Mouse (Mus musculus): ENCODE results near the gene Pakap.

The Pakap gene

DNA sequence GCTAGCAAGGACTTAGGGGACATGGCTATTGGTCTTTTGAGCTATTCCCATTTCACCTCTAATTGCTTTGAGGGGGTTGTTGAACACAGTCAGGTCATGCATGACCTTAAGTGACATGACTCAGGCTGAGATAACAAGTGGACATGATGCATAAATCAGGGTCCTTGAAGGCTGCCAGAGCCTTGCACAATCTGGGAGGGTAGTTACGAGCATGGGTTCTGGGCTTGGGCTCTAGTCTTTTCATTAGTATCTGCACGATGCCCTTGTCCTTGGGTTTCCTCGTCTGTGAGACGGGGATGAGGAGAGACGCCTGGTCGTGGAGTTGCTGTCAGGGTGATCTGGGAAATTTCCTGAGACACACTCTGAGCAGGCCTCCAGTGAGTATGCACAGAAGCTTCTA lies 6.7 kb downstream of the Pakap start:
- 77% methylated on average over 6 of the region's 6 CpGs for WGBS

DNA sequence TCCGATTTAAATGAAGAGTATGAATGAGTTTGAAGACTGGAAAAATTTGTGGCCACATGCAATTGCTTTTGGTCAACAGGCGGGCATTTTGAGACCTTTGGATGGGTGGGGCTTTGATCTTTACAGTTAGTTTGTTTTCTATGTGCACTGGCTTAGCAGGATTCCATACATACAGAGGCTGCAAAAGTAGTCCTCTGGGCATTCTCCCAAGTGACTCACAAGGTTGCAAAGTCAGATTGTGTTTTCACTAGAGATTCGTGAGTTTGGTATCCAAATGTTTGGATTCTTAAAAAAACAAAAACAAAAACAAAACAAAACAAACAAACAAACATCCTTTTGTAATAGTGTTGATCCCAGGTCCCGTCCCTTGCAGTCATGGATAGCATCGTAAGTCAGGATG lies 7.7 kb downstream of the Pakap start:
- WGBS, result 72% methylated on average over 5 of the region's 5 CpGs

DNA sequence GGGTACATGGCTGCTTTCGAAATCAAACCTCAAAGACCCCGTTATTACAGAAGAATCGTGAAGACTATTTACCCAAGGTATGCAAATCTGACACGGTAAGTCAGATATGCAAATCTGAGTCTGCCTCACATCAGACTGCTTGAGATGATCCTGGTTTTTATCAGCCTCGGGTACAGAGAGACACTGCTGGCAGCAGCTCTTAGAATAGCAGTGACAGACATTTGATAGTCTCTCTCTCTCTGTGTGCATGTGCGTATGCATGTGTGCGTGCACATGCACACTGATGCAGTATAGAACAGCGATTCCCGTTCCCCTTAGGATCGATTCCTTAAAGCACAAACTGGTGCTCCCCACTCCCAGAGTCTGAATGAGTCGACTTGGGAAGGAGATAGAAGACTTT lies 8.1 kb downstream of the Pakap start:
- WGBS, result 71% methylated on average over 11 of the region's 11 CpGs

DNA sequence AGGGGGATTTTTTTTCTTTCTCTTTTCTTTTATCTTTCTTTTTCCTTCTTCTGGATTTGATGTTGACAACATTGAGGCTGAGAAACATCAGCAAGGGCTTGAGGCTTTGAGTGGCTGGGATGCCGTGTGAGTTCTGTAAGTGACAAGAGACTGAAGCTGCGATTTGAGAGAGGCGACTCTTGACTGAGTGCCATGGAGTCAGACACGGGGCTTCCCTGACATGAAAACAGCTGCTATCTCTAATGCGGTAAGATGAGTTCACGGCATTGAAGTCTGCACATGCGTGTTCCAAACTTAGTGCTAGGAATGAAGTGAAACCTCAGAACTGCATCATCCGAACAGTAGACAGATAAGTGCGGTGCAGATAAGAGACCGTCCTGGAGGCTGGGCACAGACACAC lies 11.7 kb downstream of the Pakap start:
- 78% methylated on average over 10 of the region's 10 CpGs for WGBS

DNA sequence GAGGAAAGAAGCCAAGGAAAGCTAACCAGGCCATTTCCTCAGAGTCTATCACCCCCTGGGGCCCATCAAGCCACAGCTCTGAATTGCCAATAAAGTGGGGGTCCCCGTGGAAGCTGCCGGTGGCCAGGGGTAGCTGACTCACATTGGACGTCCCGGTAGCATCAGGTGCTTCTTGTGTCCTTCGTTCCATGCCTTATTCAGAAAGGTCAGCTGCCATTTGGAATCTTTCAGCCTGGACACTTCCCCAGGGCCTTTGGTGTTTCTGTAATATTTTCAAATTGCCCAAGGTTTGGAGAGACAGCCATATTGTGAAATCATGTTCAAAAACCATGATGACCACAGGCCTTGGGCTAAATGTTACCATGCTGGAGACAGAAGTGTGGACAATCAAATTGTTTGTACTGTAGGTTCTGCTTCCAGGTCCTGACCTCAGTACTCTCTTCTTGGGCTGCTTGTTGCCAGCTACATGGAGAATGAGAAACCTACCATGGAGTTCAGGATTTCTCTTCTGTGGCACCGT lies 17.4 kb downstream of the Pakap start:
- WGBS, result 95% methylated on average over 6 of the region's 6 CpGs

DNA sequence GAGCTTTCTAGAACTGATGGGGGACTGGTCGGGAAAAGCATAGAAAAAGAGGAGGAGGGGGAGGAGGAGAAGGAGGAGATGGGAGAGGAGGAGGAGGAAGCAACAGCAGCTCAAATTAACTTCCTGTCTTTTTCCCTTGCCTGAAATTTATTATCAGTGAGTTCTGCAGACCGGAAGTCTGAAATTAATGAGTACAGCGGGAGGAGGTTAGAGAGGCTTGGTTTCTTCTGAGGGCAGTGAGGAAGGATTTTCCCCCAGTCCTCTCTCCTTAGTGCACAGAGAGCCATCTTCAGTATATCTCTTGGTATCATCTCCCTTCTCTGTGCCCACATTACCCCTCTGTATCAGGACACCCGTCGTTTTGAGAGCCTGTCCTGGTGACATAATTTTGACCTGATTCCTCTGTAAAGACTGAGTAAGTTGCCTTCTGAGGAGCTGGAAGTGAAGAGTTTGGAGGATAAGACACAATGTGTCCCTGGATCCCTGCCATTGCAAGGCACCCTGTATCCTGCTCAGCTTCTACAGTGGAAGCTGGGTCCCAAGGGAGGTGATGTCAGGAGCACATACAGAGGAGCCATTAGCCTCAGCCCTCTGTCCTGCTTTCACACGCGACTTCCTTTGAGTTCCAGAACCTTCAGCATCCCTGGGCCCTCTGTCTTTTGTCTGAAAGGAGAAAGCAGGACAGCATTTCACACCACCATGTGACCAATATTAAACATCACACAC lies 19.1 kb downstream of the Pakap start:
- WGBS, result 69% methylated on average over 7 of the region's 7 CpGs

DNA sequence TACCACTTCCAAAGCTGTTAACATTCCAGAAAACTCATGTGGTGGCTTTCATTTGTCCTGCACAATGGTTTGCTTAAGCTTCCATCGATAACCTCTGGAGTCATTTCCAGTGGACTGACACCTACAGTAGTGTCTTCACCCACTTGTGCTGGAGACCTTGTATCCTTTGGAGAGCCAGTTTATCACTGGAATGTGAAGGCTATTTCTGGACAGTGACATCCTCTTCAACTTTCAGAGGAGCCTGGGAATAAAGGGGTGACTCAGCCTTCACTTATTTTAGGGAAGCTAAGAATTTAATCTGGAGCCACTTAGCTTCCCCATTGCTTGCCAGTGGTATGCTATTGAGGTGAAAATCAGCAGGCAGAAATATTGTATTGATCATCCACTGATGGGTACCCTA lies 20.4 kb downstream of the Pakap start:
- WGBS, result 82% methylated on average over 1 of the region's 1 CpGs

DNA sequence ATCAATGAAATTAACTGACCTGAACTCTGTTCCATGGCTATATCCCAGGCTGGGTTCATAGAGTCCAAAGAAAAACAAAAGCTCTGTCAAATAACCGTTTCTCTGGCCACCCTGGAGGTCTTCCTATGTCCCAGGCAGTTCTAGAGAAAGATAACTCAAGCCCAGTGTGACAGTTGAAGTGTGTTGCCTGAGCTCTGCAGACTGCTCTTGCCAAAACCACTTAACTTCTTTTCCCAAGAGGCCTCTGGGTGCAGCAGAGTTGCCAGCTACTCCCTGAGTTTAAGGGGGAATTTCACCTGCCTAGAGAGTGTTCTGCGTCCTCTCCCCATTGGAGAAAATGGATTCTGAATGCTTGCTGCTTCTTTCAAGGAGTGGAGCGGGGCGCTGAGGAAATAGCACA lies 24.8 kb downstream of the Pakap start:
- WGBS, result 92% methylated on average over 4 of the region's 4 CpGs

DNA sequence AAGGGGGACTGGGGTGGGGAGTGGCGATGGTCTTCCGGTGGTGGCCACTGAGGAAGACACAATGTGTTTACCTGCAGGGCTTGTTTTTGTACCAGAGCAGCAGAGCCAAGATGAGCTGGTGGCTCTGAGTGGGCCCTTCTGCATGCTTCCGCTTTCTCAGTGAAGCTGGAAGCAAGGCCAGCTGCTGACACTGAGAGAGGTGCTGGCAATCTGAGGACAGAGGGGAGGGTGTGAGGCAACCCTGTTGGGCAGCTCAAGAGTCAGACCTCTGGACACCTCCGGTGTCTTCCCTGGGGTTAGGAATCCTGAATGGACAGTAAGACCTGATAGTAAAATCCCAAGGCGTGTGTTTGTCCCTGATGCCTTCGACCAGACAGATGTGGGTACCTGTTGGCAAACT lies 32.0 kb downstream of the Pakap start:
- 95% methylated on average over 6 of the region's 6 CpGs for WGBS

DNA sequence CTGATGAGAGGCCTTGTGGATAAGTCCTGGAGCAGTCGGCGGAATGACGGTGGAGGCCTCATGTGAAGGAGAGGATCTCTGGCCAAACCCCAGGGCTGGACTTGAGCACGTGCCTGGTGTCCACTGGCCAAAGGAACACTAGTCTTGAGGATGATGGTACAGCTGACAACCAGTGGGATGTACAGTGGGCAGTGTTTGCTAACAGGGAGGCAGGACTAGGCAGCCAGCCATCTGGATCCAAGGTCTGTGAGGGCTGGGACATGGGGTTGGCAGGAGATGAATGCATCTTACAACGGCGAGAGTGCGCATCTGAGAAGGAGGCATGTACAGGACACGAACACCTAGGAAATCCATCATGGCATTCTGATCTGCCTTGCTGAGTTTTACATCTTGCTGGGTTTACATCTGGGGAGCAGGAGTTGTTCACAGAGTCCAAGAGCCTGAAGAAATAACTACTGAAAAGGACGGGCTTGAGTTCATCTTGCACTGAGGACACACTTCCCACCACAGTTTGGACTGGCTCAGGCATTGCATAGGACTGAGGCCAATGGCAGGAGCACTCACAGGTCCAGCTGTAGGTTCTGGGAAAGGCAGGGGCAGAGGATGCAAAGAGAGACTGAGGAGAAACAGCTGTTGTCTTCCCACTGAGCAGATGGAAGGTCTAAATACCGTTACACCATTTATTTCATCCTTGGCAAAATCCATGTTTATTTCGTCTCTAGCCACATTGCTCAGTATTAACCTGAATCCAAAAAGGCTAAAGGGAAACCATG lies 32.9 kb downstream of the Pakap start:
- WGBS, result 71% methylated on average over 11 of the region's 11 CpGs

DNA sequence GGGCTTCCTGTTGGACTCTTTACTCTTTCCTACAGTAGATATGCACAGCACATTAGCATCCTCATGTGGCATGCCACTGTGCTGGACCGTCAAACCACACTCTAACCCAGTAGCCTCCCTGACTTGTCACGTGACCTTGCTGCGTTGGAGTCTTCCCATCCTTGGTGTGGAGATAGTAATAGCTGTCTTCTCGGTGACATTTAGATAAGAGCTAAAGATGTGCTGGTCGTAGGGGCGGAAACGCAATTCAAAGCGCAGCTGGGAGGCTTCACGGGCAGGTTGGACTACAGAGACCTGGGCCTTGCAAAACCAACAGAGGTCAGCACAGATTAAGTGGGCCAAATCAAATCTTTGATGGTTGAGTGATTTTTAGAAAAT lies 33.5 kb downstream of the Pakap start:
- WGBS, result 92% methylated on average over 9 of the region's 9 CpGs

DNA sequence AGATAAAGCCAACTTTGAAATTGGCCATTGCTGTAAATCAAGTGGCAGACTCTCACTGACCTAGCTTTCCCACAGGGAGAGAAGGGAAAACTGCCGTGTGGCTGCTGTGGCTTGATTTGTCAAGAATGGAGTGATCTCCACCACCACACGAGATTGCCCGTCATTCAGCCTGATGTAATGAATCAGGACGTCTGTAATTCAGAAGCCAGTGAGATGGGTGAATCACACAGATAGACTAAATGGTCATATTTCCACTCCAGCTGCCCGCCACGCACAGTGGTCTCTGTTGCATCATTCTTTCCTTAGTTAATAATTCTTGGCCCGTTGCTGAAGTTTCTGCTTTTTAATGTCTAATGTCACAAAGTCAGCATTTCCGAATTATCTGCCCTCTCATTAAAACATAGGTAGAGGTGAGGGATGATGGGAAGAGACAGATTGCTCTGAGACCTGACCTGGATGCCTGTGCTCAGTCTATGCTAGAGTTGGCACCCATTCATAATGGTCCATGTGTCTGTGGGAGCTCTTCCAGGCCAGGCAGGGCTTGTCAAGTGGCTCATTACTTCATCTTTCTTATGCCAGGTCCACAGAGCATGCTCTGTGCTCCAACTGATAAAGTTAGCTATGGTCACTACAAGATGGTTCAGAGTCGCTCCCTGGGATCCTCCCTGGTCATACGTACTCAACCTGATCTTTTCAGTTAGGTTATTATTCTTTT lies 34.1 kb downstream of the Pakap start:
- WGBS, result 88% methylated on average over 10 of the region's 10 CpGs

DNA sequence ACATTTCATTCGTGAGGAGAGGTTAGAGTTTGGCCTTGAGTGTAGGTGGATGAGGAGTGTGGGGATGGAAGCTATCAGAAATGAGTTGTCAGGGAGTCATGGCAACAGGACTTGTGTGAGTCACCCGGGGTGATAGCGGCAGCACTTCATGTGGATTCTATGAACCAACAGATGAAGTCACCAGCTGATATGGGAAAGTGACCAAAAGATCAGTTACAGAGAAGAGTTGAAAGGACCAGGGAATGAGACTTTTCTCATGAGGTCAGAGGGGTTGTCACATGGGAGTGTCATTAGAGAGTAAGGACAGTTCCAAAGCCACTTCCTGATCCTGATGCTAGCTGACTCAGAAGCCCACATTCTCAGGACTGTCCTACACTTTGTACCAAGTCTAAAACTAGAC lies 38.3 kb downstream of the Pakap start:
- 57% methylated on average over 3 of the region's 3 CpGs for WGBS

DNA sequence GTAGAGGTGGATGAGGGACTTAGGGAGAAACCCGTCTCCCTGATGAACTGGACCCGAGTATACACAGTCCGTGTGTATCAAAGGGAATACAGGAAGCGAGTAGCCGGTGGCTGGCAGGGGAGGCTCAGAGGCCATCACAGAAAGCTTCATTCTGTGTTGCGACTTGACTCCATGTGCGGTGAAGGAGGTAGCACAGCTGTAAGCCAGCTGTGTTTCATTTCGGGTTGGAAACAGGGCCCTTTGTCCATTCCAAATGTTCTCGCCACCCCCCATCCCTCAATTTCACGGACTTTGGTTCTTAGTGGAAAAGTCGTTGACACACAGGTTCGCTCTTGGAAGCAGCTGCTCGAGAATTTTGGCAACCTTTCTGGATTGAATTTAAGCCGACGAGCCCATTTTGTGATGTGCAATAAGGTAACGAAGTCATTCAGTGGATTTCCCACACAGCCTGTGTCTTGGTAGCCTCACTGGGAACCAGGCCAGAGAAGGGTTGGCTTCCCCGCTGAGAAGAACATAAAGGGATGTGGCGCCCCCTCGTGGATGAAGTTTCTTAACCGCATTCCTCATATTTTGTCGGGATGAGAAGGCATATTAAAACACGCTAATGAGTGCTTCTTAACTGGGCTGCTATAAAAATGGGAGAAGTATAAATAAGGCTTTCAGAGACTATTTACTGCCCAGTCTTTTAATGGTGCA lies 39.4 kb downstream of the Pakap start:
- WGBS, result 18% methylated on average over 22 of the region's 22 CpGs

DNA sequence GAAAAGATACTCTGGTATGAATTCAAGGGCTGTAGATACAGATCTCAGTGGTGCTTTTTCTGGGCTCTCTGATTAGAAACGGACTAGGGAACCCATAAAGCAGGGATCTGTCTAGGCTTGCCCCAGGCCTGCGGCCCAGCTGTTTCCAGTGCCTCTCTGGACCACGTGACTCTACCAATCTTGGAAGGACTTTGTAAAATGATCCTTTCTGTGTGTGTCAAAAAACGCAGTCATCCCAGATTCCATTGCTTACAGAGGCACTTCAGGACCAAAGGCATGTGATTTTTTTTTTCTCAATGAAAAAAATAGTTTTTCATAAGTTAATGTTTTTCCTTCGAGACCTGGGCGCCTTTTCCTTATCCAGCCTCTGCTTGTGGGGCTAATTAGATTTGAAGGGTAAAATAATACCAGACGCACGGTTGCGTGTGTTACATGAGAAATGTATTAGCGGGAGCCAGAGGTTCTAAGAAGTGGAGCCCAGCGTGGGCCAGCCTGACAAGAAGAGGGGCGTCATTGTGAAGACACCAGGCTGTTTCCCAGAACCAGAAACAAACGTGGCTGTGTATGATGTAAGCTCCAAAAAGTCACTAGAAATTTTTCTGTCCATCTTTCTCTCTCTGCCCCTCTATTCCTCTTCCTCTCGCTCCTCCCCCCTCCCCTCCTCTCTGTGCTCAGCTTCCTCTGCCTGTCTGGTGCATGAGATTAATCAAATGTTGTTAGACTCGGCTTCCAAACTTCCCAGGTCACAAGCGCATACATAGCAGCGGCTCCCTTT lies 43.5 kb downstream of the Pakap start:
- 70% methylated on average over 17 of the region's 17 CpGs for WGBS

DNA sequence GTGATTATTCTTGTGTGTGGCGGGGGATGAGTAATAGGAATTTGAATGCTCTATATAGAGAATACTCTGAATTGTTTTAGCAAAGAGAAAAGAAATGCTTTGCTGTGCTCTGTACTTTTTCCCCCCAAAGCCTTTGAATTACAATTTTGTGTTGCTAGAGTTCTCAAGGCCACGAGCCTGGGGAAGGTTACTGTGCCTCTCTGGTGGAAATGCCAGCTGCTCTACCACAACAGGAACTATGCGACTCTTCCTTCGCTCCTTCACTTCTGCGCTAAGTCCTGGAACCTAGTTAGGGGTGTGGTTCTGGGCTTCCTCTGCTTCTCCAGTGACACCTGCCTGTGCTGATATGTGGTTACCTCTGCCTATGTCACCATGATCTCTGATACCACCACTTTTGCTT lies 44.7 kb downstream of the Pakap start:
- WGBS, result 69% methylated on average over 5 of the region's 5 CpGs

DNA sequence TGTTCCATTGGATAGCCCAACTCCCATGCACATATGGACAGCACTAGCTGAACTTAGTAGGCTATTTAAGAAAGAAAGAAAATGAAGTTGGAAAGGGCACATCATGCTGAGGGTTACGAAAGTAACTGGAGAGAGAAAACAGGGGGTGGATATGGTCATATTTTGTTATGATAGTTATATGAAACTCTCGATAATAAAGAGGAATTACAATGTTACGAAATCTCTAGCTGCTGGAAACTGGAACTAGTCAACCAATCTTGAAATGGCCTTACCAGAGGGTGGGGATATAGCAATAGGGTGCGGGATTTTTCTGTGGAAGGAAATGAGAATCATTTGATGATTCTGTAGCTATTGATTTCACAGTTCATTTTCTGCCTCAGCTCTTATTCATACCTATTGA lies 46.7 kb downstream of the Pakap start:
- 97% methylated on average over 4 of the region's 4 CpGs for WGBS

DNA sequence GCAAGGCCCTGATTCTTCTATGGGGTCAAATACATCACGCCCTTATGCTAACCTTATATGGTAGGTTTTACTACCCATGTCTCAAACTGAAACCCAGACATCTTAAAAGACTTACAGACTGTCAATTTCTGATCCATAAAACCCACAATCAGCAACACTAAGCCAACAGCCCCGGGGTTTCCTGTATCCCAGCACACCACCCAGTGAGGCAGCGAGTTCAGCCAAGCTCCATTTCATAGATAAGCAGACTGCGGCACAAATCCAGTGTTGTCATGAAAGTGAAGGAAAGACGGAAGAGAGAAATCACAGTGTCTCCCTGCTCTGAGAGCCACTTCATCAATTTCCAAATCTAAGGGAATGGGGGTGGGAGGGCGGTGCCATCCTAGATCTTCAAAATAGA lies 50.8 kb downstream of the Pakap start:
- 82% methylated on average over 6 of the region's 6 CpGs for WGBS

DNA sequence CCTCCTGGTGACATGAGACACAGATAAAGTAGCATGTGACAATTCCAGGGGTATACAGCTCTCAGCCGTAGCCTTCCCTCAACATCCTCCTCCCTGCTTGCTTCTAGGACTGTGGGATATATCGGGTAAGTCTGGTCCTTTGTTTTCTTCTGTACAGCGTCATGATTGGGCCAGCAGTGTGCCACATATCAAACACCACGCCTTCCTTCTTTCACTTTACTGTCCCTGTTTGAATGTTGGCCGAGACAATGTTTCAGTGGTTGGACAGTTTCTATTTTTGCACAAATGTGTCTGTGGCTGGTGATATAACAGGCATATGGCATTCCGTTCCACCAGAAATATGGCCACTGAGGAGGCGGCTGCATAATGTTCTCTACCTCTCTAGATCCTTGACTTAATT lies 54.8 kb downstream of the Pakap start:
- WGBS, result 43% methylated on average over 7 of the region's 7 CpGs

DNA sequence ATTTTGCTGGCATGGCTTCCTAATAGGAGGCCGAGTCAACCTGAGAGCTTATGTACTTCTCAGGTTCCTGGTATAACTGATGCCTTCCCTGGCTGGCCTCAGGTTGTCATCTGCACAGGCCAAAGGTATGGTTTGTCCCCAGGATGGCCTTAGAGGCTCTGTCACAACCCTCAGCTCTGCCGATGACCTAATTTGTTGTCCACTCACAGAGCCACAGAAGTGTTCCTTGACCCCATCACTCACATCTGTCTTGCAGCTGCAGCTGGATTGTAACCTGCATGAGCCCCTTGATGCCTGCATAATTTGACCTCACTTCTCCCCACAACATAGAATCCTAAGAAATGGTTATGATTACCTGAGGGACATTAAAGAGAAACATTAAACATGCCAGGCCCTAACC lies 56.8 kb downstream of the Pakap start:
- WGBS, result 95% methylated on average over 2 of the region's 2 CpGs

DNA sequence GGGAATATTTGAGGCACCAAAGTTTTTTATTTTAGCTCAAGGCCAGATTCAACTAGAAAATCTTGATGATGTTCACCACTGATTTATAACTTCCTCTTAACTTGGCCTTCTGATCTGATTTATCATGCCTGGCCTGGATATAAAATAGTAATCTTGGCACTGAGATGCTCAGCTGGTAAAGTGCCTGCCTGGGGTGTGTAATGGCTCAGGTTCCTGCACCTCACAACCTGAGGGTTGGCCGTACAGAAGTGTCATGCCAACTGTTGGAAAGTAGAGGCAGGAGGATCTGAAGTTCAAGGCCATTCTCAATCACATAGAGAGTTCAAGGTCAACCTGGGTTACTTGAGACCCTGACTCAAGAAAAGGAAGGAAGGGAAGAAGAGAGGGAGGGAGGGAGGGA lies 57.3 kb downstream of the Pakap start:
- WGBS, result 92% methylated on average over 1 of the region's 1 CpGs
